Mouse (Mus musculus): ENCODE measurements around the gene Smco2. TPM values are rescaled to one million over a fixed set of nuclear protein-coding genes. Genes with fewer than 3 reads are reported as not detected.

Smco2 gene
- polyA plus RNA-seq, 1 experiment from 2014 or later = not detected

DNA sequence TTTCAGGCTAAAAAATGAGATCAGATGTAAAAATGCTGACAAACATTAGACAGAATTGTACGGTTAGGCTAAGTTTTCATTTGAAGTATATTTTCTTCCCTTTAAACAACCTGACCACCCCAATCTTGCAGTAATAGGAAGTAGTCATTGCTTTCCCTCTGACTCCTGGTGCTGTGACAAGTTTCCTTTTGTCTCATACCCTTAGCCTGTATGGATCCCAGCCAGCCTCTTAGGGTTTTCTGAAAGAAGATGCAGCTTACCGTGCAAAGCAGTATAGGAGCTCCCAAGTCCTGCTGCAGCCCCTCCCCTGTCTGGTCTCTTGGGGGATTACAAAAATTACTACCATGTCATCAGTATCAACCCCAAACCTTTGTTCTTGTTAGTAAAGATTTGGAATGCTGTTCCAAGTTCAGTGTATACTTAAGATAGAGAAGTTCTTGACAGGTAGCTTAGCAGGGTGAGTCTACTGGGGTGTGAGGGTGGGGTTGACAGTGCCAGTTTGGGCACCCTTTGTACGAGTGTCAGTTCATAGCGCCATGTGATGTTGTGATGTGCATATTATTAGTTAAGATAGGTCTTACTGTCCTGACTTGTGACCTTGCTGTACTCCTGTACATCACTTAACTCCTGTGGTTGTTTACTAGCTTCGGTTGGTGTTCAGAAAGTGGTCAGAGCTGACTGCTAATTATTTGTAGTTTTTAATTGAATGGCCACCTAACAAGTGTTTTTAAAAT lies 57.3 kb downstream of the Smco2 start:
- 0 out of 2 replicates have a peak, but pooled peaks cover 4% of the 10 kb centered on the region for H3K4me1 ChIP-seq (replicated peaks)
- no peaks in the 10 kb centered on the region for H3K27me3 ChIP-seq
- no peaks in the 10 kb centered on the region for H3K36me3 ChIP-seq
- H3K9me3 ChIP-seq = no peaks in the 10 kb centered on the region
- H3K9ac ChIP-seq = no peak overlapping the region
- ATAC-seq (ENCODE audit: low read depth) = no peak
- 78% methylated on average over 5 of the region's 5 CpGs for WGBS
- no peak overlapping the region for H3K27ac ChIP-seq (replicated peaks)
- no peak overlapping the region for H3K4me3 ChIP-seq
- no peak overlapping the region for H3K4me2 ChIP-seq

DNA sequence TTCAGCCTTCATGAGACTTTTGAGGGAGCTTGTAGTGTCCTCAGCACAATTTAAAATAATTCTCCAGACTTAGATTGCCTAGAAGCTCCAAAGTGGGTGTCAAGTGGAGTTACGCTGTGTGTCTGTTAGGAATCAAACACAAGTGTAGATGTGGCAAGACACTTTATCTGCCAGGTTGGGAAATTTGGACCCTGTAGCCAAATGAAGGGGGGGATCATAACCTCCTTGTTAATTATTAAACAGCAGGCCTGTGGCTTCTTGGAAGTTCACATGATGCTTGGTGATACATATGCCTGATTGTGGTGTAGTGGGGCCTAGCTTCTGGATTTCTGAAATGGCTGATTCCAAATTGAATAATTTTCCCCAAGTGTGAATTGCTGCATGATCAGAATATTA lies 57.9 kb downstream of the Smco2 start:
- Histone ChIP-seq H3K27ac (replicated peaks) (no peak overlapping the region), H3K4me2 (no peak overlapping the region), H3K4me3 (no peak overlapping the region), H3K4me1 (replicated peaks) (peaks cover 8% of the 10 kb centered on the region), H3K9me3 (no peaks in the 10 kb centered on the region), H3K36me3 (no peaks in the 10 kb centered on the region), H3K9ac (no peak overlapping the region), H3K27me3 (no peaks in the 10 kb centered on the region)
- 95% methylated on average over 1 of the region's 1 CpGs for WGBS
- no peak for ATAC-seq (ENCODE audit: low read depth)

- Histone ChIP-seq H3K4me1 (replicated peaks) (peaks cover 16% of the 10 kb centered on the region), H3K9me3 (no peaks in the 10 kb centered on the region), H3K4me2 (no peak overlapping the region), H3K36me3 (no peaks in the 10 kb centered on the region), H3K27me3 (no peaks in the 10 kb centered on the region), H3K27ac (replicated peaks) (no peak overlapping the region), H3K9ac (no peak overlapping the region), H3K4me3 (no peak overlapping the region)
- 74% methylated on average over 2 of the region's 2 CpGs for whole genome bisulfite sequencing
- no peak for ATAC-seq (ENCODE audit: low read depth)
These were observed 58.9 kb downstream of the Smco2 start for GRCm38 (mm10) chr6:146908801-146909200.

DNA sequence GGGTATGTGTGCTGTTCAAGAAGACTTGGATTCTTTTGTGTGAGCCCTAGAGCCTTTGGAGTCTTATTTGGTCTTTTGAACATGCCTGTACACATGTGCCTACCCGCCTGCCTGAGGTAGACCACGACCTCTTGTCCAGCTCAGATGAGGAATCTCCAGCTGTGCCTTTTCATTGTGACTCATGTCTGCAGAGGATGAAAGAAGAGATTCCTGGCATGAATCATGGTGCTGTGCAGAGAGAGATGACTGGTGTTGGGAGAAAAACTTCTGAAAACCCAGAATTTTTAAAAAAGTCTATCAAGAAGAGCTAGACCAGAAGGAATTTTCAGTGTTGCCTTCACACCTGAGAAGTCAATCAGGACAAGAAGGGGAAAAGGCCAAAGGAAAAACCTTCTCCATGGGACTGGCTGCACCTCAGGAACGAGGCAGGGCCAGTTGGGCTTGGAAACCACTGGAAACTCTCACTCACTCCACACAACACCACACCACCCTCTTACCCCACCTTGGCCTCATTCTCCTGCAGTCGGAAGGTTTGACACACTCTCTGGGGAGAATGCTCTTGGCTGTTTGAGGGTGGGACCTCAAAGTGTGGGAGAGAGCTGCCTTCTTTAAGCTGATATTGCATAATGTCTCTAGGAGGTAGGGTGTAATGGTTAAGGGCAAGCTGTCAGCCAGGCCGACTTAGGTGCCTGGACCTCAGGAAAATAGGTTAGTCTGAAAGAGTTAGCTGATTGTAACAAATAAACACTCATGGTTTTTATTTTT lies 60.0 kb downstream of the Smco2 start:
- 76% methylated on average over 5 of the region's 5 CpGs for WGBS
- no peak for ATAC-seq (ENCODE audit: low read depth)
- no peak overlapping the region for H3K27ac ChIP-seq (replicated peaks)
- H3K4me3 ChIP-seq = no peak overlapping the region
- peaks cover 19% of the 10 kb centered on the region for H3K4me1 ChIP-seq (replicated peaks)
- H3K4me2 ChIP-seq = no peak overlapping the region
- no peaks in the 10 kb centered on the region for H3K9me3 ChIP-seq
- no peaks in the 10 kb centered on the region for H3K27me3 ChIP-seq
- no peaks in the 10 kb centered on the region for H3K36me3 ChIP-seq
- H3K9ac ChIP-seq = no peak overlapping the region

DNA sequence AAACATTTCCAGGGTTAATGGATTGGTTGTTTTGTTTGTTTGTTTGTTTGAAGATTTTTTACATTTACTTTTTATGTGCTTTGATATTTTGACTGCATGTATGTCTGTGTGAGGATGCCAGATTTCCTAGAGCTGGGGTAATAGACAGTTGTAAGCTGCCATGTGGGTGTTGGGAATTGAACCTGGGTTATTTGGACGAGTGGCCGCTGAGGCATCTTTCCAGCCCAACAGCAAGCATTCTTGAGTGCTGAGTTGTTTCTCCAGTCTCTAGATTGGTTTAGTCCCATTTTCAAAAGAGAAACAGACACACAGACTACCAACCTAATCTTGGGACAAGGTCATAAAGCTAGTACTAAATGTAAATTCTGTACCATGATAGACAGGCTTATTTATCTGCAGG lies 60.9 kb downstream of the Smco2 start:
- Histone ChIP-seq H3K27me3 (no peaks in the 10 kb centered on the region), H3K9ac (no peak overlapping the region), H3K4me1 (replicated peaks) (peaks cover 18% of the 10 kb centered on the region), H3K4me3 (no peak overlapping the region), H3K27ac (replicated peaks) (no peak overlapping the region), H3K36me3 (no peaks in the 10 kb centered on the region), H3K9me3 (no peaks in the 10 kb centered on the region), H3K4me2 (no peak overlapping the region)
- 85% methylated on average over 2 of the region's 2 CpGs for WGBS
- ATAC-seq (ENCODE audit: low read depth) = no peak

DNA sequence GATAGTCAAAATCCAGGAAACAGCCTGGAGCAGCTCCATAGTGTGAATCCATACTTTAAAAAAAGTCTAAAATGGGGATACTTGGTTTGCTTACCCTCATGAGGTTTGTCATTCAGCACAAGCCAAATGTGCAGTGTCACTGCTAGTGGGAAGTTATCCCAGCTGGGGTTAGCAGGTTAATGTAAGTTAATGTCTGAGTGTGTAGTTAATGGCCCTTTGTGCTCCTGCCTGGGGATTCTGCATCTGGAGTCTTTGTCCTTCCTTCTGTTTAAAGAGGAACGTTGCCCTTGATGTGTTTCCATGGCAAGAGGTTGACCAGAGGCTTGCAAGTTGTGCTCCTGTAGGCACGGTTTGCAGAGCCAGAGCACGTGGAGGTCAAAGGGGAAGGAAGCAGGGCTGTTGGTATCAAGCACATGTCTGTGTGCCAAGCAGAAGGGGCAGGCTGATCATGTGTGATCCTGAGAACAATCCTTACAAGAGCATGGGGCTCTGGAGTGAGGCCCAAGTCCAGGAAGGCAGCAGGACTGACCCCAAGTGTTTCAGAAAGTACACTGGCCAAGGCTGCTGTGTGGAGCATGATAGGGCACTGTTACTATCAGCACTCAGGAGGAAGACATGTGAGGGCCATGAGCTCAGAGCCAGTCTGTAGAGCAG lies 63.1 kb downstream of the Smco2 start:
- Histone ChIP-seq H3K4me1 (replicated peaks) (peaks cover 15% of the 10 kb centered on the region), H3K9ac (no peak overlapping the region), H3K4me2 (no peak overlapping the region), H3K9me3 (no peaks in the 10 kb centered on the region), H3K27me3 (no peaks in the 10 kb centered on the region), H3K27ac (replicated peaks) (no peak overlapping the region), H3K36me3 (no peaks in the 10 kb centered on the region), H3K4me3 (no peak overlapping the region)
- WGBS = 9% methylated on average over 3 of the region's 3 CpGs
- no peak for ATAC-seq (ENCODE audit: low read depth)

DNA sequence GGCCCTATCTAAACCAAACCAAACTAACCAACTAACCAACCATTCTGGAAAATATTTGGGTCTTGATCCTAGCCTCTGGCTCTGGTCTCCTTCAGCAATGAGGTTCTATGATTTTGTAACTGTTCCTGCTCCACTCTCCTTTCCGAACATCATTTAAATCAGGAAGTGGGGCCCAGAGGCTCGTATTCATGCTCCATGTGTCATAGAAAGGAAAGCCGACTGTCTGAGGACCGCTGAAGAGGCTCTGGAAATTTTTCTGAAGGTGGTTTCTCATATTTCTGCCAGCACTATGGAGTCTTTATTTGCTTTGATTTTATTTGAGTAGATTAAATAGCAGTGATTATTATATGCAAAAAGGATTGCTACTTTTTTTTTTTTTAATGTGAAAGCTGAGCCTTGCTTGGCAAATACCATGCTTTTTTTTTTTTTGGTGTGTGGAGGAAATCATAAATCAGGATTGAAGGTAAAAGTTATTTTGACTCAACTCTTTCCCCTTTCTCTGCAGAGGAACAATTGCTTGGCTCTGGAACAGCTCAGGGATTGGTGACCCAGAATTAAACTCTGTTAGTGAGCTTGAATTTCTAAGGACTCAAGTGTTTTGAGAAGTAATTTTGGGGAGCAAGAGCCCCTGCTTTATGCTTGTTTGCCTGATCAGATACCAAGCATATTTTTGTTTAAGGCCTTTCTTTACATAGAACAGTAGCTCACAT lies 63.7 kb downstream of the Smco2 start:
- Histone ChIP-seq H3K27ac (replicated peaks) (no peak overlapping the region), H3K9me3 (no peaks in the 10 kb centered on the region), H3K4me1 (replicated peaks) (peaks cover 15% of the 10 kb centered on the region), H3K4me3 (no peak overlapping the region), H3K27me3 (no peaks in the 10 kb centered on the region), H3K9ac (no peak overlapping the region), H3K36me3 (no peaks in the 10 kb centered on the region), H3K4me2 (no peak overlapping the region)
- ATAC-seq (ENCODE audit: low read depth) = no peak
- WGBS = 58% methylated on average over 4 of the region's 4 CpGs

GRCm38 (mm10) chr6:146915808-146916207 lies 65.9 kb downstream of the Smco2 start:
- H3K4me2 ChIP-seq = no peak overlapping the region
- H3K9ac ChIP-seq = no peak overlapping the region
- H3K27ac ChIP-seq (replicated peaks) = no peak overlapping the region
- no peaks in the 10 kb centered on the region for H3K36me3 ChIP-seq
- 86% methylated on average over 1 of the region's 1 CpGs for WGBS
- H3K4me3 ChIP-seq = no peak overlapping the region
- no peak for ATAC-seq (ENCODE audit: low read depth)
- no peaks in the 10 kb centered on the region for H3K27me3 ChIP-seq
- H3K9me3 ChIP-seq = no peaks in the 10 kb centered on the region
- peaks cover 15% of the 10 kb centered on the region for H3K4me1 ChIP-seq (replicated peaks)

- H3K27me3 ChIP-seq = no peaks in the 10 kb centered on the region
- H3K4me2 ChIP-seq = no peak overlapping the region
- no peak overlapping the region for H3K27ac ChIP-seq (replicated peaks)
- 83% methylated on average over 3 of the region's 3 CpGs for WGBS
- no peak overlapping the region for H3K4me3 ChIP-seq
- H3K9ac ChIP-seq = no peak overlapping the region
- no peaks in the 10 kb centered on the region for H3K36me3 ChIP-seq
- no peak for ATAC-seq (ENCODE audit: low read depth)
- peaks cover 15% of the 10 kb centered on the region for H3K4me1 ChIP-seq (replicated peaks)
- no peaks in the 10 kb centered on the region for H3K9me3 ChIP-seq
These were observed 67.5 kb downstream of the Smco2 start for GRCm38 (mm10) chr6:146917396-146917795.

DNA sequence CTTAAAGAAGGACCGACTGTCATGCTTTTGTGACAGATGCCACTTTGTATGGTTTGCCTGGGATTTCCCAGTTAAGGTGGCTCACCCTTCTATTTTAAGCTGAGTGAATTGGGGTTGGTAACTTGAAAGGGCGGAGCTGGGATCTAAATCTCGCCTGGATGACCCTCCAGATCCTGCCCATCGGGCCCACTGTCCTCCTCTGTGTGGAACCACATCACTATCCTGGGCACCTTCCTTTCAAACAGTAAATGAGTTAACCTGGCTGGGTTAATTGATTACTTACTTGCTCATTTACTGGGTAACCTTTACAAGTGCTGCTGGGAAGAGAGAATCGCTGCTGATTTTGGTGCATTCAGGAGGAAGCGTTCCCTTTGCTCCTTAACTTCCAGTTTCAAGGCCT lies 68.4 kb downstream of the Smco2 start:
- no peaks in the 10 kb centered on the region for H3K36me3 ChIP-seq
- no peak overlapping the region for H3K4me3 ChIP-seq
- ATAC-seq (ENCODE audit: low read depth) = no peak
- no peaks in the 10 kb centered on the region for H3K9me3 ChIP-seq
- H3K4me2 ChIP-seq = no peak overlapping the region
- no peaks in the 10 kb centered on the region for H3K27me3 ChIP-seq
- peaks cover 5% of the 10 kb centered on the region for H3K4me1 ChIP-seq (replicated peaks)
- no peak overlapping the region for H3K27ac ChIP-seq (replicated peaks)
- 88% methylated on average over 6 of the region's 6 CpGs for WGBS
- no peak overlapping the region for H3K9ac ChIP-seq
